Mouse (Mus musculus) regulatory T cell (primary cell): ENCODE measurements around the gene Tbc1d17.

Experiments
- in situ Hi-C: fragments of 300-600 bp; cut with MboI, MseI; formaldehyde crosslinking; loops from one replicate; pipeline ENCODE4 v1.15.1; 2025; ENCODE audit warnings: high pct_unique_total_duplicates

The Tbc1d17 gene

GRCm38 (mm10) chr7:44853596-44854355 is 4.9 kb upstream of the Tbc1d17 start:
- in situ Hi-C loops: loop anchor here (10.0 kb wide), 1 partner anchor 271 kb away; the partner anchor contains the start of genes Rpl13a and Rps11

GRCm38 (mm10) chr7:44853065-44853464 is 4.2 kb upstream of the Tbc1d17 start:
- in situ Hi-C loops: loop anchor here (10.0 kb wide), 1 partner anchor 272 kb away; the partner anchor contains the start of genes Rpl13a and Rps11

DNA sequence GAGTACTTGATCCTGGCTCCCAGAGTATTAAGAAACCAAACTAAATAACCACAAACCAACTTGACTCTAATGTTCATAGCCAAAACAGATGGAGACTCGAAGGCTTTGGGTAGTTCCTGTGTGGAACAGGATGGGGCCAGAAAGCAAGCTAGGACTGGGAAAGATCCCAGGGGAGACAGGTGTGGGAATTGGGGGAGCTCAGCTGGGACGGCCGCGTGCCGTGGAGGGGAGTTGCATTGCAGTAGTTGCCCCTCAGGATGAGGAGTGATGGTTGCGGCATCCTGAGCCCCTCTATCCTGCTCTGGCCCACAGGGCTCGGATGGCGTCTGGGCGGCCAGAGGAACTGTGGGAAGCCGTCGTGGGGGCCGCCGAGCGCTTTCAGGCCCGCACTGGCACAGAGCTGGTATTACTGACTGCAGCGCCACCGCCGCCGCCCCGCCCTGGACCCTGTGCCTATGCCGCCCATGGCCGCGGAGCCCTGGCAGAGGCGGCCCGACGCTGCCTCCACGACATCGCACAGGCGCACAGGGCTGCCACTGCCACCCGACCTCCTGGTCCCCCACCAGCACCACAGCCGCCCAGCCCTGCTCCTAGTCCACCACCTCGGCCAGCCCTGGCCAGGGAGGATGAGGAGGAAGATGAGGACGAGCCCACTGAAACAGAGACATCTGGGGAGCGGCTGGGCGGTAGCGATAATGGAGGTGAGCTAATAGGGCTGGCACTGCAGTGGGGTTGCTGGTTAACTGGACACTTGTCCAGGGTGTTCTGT is 3.6 kb upstream of the Tbc1d17 start:
- in situ Hi-C loops: loop anchor here (10.0 kb wide), 1 partner anchor 272 kb away; the partner anchor contains the start of genes Rpl13a and Rps11

- in situ Hi-C loops: loop anchor here (10.0 kb wide), 1 partner anchor 273 kb away; the partner anchor contains the start of genes Rpl13a and Rps11
Measured at GRCm38 (mm10) chr7:44851625-44852234, 2.9 kb upstream of the Tbc1d17 start.

- in situ Hi-C loops: loop anchor here (10.0 kb wide), 1 partner anchor 274 kb away; the partner anchor contains the start of genes Rpl13a and Rps11
Measured at GRCm38 (mm10) chr7:44850789-44851624, 2.1 kb upstream of the Tbc1d17 start.

- in situ Hi-C loops: loop anchor here (10.0 kb wide), 1 partner anchor 275 kb away; the partner anchor contains the start of genes Rpl13a and Rps11
Measured at GRCm38 (mm10) chr7:44850146-44850545, 1.3 kb upstream of the Tbc1d17 start.

- in situ Hi-C loops: loop anchor here (10.0 kb wide), 1 partner anchor 275 kb away; the partner anchor contains the start of genes Rpl13a and Rps11
Measured at GRCm38 (mm10) chr7:44849416-44850111, 685 bp upstream of the Tbc1d17 start.

- in situ Hi-C loops: no loop called here
Measured at GRCm38 (mm10) chr7:44847772-44848171, 1.1 kb downstream of the Tbc1d17 start.

DNA sequence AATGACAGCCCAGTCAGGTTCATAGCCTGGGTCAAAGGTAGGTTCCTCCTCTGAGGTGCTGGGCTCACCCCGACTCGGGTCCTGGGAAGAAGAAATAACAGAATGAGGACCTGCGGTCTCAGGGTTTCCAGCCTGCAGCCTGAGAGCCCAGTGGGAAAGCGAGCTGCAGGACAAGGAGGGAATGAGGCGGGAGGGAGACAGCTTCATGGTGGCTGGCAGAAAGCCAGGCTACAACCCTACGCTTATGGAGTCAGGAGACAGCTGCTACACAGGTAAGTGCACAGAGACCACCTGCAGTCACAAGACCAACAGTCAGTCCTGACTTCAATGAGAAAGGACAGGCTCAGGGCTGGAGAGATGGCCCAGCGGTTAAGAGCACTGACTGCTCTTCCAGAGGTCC is 2.1 kb downstream of the Tbc1d17 start:
- in situ Hi-C loops: no loop called here

DNA sequence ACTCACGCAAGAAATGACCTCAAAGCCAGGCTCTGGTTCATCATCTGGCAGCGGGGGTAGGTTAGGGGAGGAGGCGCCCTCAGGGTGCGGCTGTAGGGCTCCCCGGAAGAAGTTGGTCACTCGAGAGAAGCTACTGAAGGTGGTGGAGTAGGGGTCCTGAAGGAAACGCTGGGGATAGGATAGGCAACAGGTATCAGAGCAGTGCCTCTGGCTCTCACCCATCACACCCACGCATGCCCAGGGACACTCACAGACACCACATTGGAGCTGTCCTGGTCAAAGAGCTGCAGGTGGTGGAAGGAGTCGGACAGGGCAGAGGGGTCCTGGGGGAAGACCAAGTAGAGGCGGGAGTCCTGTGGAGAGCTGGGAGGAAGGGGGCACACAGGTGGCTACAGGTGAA is 3.9 kb downstream of the Tbc1d17 start:
- in situ Hi-C loops: no loop called here

DNA sequence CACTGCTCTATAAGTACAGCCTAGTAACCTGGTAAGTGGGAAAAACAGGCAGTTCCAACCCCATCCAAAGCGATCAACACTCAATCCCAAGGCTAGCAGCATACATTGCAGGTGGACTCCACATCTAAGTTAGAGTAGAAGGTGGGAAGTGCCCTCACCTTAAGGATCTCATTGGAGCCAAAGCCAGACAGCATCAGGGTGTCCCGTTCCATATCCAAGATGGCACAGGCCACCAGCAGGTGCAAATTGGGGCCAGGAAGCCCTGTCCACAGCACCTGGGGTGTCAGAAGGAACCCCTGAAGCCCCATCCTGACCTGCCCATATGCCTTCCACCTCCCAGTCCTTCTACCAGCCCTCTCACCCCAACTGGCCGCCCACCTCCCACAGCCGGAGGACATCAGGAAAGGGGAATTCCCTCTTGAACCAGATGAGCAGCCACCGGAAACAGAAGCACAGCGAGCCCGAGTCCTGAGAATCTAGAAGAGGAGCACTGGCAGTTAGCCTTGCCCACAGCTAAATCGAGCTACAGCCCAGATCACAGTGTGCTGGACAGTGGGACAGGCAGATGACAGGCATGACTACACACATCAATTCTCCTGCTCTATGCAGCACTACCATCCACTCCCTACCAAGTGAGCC is 6.9 kb downstream of the Tbc1d17 start:
- in situ Hi-C loops: no loop called here

- in situ Hi-C loops: no loop called here
Measured at GRCm38 (mm10) chr7:44840426-44840825, 8.5 kb downstream of the Tbc1d17 start.

GRCm38 (mm10) chr7:44839491-44840191 is 9.2 kb downstream of the Tbc1d17 start:
- in situ Hi-C loops: no loop called here

- in situ Hi-C loops: no loop called here
Measured at GRCm38 (mm10) chr7:44839171-44839490, 9.7 kb downstream of the Tbc1d17 start.

DNA sequence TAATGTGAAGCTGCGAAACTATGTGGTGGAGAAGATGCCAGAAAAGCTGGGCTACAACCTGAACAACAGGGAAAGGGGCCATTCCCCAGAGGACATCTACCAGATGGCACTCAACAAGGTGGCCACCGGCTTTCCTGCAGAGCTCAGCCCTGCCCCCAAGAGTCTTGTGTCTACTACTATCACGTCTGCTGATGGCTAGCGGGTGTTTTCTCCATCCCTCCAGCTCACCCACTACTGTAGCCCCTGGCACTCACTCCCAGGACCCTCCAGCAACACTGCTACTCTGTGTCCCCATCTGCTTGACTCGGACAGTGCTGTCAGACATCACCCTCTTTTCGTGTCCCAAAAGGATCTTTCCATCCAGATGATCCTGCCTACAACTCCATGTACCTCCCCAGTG is 10.8 kb downstream of the Tbc1d17 start:
- in situ Hi-C loops: no loop called here

DNA sequence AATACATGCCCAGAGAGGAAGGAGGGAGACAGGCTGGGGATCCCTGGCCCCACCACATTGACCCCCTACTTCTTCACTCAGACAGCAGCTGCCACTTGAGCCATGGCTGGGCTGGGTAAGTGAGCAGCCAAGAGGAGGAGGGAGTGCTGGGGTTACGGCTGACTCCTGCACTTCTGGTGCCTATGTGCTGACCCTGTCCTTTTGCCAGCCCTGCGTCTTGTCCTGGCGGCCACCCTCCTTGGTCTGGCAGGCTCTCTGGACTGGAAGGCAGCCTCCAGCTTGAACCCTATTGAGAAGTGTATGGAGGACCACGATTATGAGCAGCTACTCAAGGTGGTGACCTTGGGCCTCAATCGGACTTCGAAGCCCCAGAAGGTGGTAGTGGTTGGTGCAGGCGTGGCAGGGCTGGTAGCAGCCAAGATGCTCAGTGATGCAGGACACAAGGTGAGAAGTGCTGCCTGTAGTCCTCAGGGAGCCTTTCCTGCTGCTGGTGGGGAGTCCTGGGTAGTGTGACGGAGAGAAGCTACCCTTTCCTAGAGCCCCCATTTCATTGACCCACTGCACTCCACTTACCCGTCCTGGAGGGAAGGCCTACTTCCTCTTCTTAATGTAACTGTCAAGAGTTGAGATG is 12.3 kb downstream of the Tbc1d17 start:
- in situ Hi-C loops: no loop called here

GRCm38 (mm10) chr7:44836016-44836404 is 12.9 kb downstream of the Tbc1d17 start:
- in situ Hi-C loops: no loop called here

GRCm38 (mm10) chr7:44835373-44836015 is 13.4 kb downstream of the Tbc1d17 start:
- in situ Hi-C loops: no loop called here
